Mouse (Mus musculus): ENCODE data around the gene Wwc2.

DNA sequence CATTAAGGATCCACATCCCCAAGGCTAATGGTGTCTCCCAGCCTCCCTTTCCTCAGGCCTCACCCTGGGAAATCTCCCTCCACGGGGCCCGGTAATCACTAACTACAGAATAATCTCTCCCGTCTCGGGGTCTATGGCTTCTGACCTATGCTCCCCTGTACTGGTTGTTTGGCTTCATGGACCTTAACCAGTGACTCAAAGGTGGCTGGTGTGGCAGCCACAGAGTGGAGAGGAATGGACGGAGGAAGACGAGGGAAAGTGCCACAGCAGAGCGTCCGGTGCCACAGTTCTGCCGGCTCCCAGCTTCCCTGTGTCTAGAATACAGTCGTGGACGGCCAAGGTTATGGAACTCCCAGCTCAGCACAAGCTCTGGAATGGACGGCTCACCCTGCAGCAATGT is 114.9 kb downstream of the Wwc2 start:
- TF ChIP-seq CTCF (IDR thresholded peaks at IDR 0.05; ENCODE audit: low read depth, low read length) (no peak), POLR2A (IDR thresholded peaks at IDR 0.05; ENCODE audit: borderline replicate concordance, low read depth, low read length) (no peak)
